Mouse (Mus musculus) liver, adult 2 months (tissue): ENCODE results near the gene Rbm15b.
A peak's percentile ranks its signal among the peaks of the same experiment; 100 is the strongest.

Experiments
- CTCF ChIP-seq: fragments of 200-500 bp; IDR thresholded peaks from 2 replicates; pipeline ENCODE4 v1.5.1; 2011; ENCODE audit warnings: low read depth, low read length, control low read depth
- POLR2A ChIP-seq: fragments of 200-500 bp; IDR thresholded peaks from 2 replicates; pipeline ENCODE4 v1.6.1; 2011; ENCODE audit warnings: low read length, control low read depth; ENCODE audit not compliant: insufficient read depth; ENCODE audit errors: extremely low read depth

GRCm38 (mm10) chr9:106886828-106887702, at the start of gene Rbm15b:
- TF ChIP-seq POLR2A (0 out of 2 replicates have a peak, but pooled peaks have one; percentile 13), CTCF (peak; percentile 74)
